Mouse (Mus musculus): ENCODE data around the gene Nfkb2.

DNA sequence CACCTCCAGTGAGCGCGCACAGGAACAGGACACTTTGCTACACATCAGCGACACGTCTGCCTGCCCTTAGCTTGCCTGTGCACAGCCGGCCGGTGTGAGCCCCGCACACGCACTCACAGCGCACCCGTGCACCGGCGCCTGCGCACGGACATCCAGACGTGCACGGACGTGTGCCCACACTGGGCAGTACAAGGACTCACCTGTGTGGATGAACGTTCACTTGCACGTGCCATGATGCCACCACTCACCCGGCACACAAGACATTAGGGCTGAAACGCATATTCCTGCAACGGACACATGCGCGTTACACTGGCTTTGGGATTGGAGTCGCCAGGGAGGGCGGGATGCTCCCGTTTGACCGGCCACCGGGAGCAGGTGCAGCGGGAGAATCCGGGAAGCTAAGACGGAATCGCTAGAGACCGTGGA is 801 bp downstream of the Nfkb2 start:
- no peak for TF ChIP-seq CTCF (IDR thresholded peaks at IDR 0.05; ENCODE audit: extremely low read depth, insufficient read length, insufficient replicate concordance, low read depth, low read length)
- TF ChIP-seq POLR2A (IDR thresholded peaks at IDR 0.05; ENCODE audit: low read depth, low read length), result no peak
